Mouse (Mus musculus) embryonic fibroblast, embryonic 13.5 days (primary cell): ENCODE data around the gene Fndc5.

ENCODE experiments used
- CTCF ChIP-seq: IDR thresholded peaks from 2 replicates; pipeline ENCODE4 v1.5.1; 2011; ENCODE audit warnings: mild to moderate bottlenecking, control low read depth, low read length, moderate library complexity, borderline replicate concordance; ENCODE audit not compliant: insufficient read depth
- POLR2A ChIP-seq: IDR thresholded peaks from 2 replicates; pipeline ENCODE4 v1.6.1; 2011; ENCODE audit warnings: low read depth, mild to moderate bottlenecking, control low read depth, low read length, moderate library complexity

DNA sequence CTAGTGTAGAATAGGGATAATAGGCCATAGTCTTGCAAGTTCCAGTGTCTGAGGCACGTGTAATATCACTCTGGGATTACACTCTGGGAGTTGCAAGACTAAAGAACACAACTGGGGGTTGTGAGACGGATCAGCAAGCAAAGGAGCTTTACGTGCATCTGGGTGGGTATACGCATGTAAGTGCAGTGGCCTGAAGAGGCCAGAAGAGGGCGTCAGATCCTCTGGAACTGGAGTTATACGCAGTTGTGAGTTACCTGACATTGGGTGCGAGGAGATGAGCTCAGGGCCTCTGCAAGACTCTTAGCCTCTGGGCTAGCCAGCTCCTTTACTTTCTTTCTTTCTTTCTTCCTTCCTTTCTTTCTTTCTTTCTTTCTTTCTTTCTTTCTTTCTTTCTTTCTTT lies 39.8 kb upstream of the Fndc5 start:
- no peak for TF ChIP-seq CTCF
- TF ChIP-seq POLR2A: no peak
